Mouse (Mus musculus): ENCODE measurements at regions not wholly inside any gene's neighbourhood (a gene's known extent, or its start where the extent isn't known, plus 50 kb on each side); places are given as distances from the start of the nearest gene placed in this dataset.

- 92% methylated on average over 2 of the region's 2 CpGs for WGBS
Observed at GRCm38 (mm10) chr10:87329471-87329870, 164.0 kb downstream of the Ascl1 start.

GRCm38 (mm10) chr10:87325769-87326168 is 167.7 kb downstream of the Ascl1 start:
- Histone ChIP-seq H3K4me3 (no peak overlapping the region), H3K36me3 (ENCODE audit: poor library complexity, severe bottlenecking) (no peaks in the 10 kb centered on the region), H3K27me3 (no peaks in the 10 kb centered on the region), H3K9me3 (replicated peaks) (no peaks in the 10 kb centered on the region), H3K27ac (peak overlapping the region; percentile 45), H3K4me2 (peak overlapping the region; percentile 42), H3K9ac (peak overlapping the region; percentile 6; the same call in 1 of the 2 replicates), H3K4me1 (peaks cover 19% of the 10 kb centered on the region)
- 9% methylated on average over 6 of the region's 6 CpGs for WGBS
- peak; percentile 43; the same call in 1 of the 2 replicates for ATAC-seq

More at GRCm38 (mm10) chr10:87329471-87329870, 164.0 kb downstream of the Ascl1 start:
- Histone ChIP-seq H3K9ac (no peak overlapping the region), H3K9me3 (replicated peaks) (no peaks in the 10 kb centered on the region), H3K27me3 (no peaks in the 10 kb centered on the region), H3K27ac (no peak overlapping the region), H3K4me3 (no peak overlapping the region), H3K36me3 (ENCODE audit: poor library complexity, severe bottlenecking) (no peaks in the 10 kb centered on the region), H3K4me1 (peaks cover 34% of the 10 kb centered on the region), H3K4me2 (no peak overlapping the region)
- no peak for ATAC-seq

GRCm38 (mm10) chr10:87325143-87325542 is 168.3 kb downstream of the Ascl1 start:
- peak; percentile 55; the same call in 1 of the 2 replicates for ATAC-seq
- WGBS: 11% methylated on average over 9 of the region's 9 CpGs
- no peaks in the 10 kb centered on the region for H3K36me3 ChIP-seq (ENCODE audit: poor library complexity, severe bottlenecking)

GRCm38 (mm10) chr10:87309601-87310062 is 183.8 kb downstream of the Ascl1 start:
- 6% methylated on average over 10 of the region's 10 CpGs for WGBS
- peak; percentile 67 for ATAC-seq
- H3K9me3 ChIP-seq (replicated peaks): peaks cover 15% of the 10 kb centered on the region
- H3K4me1 ChIP-seq: peaks cover 13% of the 10 kb centered on the region
- H3K4me3 ChIP-seq: no peak overlapping the region
- H3K27me3 ChIP-seq: no peaks in the 10 kb centered on the region
- no peaks in the 10 kb centered on the region for H3K36me3 ChIP-seq (ENCODE audit: poor library complexity, severe bottlenecking)
- H3K4me2 ChIP-seq: peak overlapping the region; percentile 37
- H3K27ac ChIP-seq: no peak overlapping the region
- 0 out of 2 replicates have a peak overlapping the region, but pooled peaks have one; percentile 1 for H3K9ac ChIP-seq

More at GRCm38 (mm10) chr10:87325143-87325542, 168.3 kb downstream of the Ascl1 start:
- Histone ChIP-seq H3K9ac (0 out of 2 replicates have a peak overlapping the region, but pooled peaks have one; percentile 16), H3K4me1 (peaks cover 19% of the 10 kb centered on the region), H3K27ac (peak overlapping the region; percentile 45), H3K4me3 (no peak overlapping the region), H3K4me2 (peak overlapping the region; percentile 42), H3K27me3 (no peaks in the 10 kb centered on the region), H3K9me3 (replicated peaks) (no peaks in the 10 kb centered on the region)

GRCm38 (mm10) chr10:87308815-87309396 is 184.6 kb downstream of the Ascl1 start:
- Histone ChIP-seq H3K36me3 (ENCODE audit: poor library complexity, severe bottlenecking) (no peaks in the 10 kb centered on the region), H3K4me2 (peak overlapping the region; percentile 37), H3K9ac (no peak overlapping the region), H3K27ac (no peak overlapping the region), H3K4me3 (no peak overlapping the region), H3K9me3 (replicated peaks) (peaks cover 12% of the 10 kb centered on the region), H3K4me1 (peaks cover 13% of the 10 kb centered on the region), H3K27me3 (no peaks in the 10 kb centered on the region)
- no peak for ATAC-seq
- WGBS: 18% methylated on average over 10 of the region's 10 CpGs

- no peak for ATAC-seq
- H3K4me1 ChIP-seq: peaks cover 6% of the 10 kb centered on the region; the same call in 1 of the 2 replicates
- H3K4me2 ChIP-seq: no peak overlapping the region
- H3K27me3 ChIP-seq: no peaks in the 10 kb centered on the region
- H3K9me3 ChIP-seq (replicated peaks): no peaks in the 10 kb centered on the region
- no peak overlapping the region for H3K9ac ChIP-seq
- no peak overlapping the region for H3K4me3 ChIP-seq
- 64% methylated on average over 5 of the region's 5 CpGs for WGBS
- no peak overlapping the region for H3K27ac ChIP-seq
- H3K36me3 ChIP-seq (ENCODE audit: poor library complexity, severe bottlenecking): no peaks in the 10 kb centered on the region
Observed at GRCm38 (mm10) chr10:87297166-87297565, 196.3 kb downstream of the Ascl1 start.

- H3K9ac ChIP-seq: no peak overlapping the region
- H3K36me3 ChIP-seq (ENCODE audit: poor library complexity, severe bottlenecking): no peaks in the 10 kb centered on the region
- no peak overlapping the region for H3K4me2 ChIP-seq
- no peak overlapping the region for H3K4me3 ChIP-seq
- no peak overlapping the region for H3K27ac ChIP-seq
- H3K9me3 ChIP-seq (replicated peaks): no peaks in the 10 kb centered on the region
- WGBS: 9% methylated on average over 2 of the region's 2 CpGs
- peaks cover 6% of the 10 kb centered on the region; the same call in 1 of the 2 replicates for H3K4me1 ChIP-seq
- H3K27me3 ChIP-seq: no peaks in the 10 kb centered on the region
- ATAC-seq: 0 out of 2 replicates have a peak, but pooled peaks have one; percentile 38
Observed at GRCm38 (mm10) chr10:87293317-87293716, 200.1 kb downstream of the Ascl1 start.

- WGBS: 92% methylated on average over 1 of the region's 1 CpGs
- Histone ChIP-seq H3K4me3 (no peak overlapping the region), H3K27ac (no peak overlapping the region), H3K27me3 (no peaks in the 10 kb centered on the region), H3K36me3 (ENCODE audit: poor library complexity, severe bottlenecking) (no peaks in the 10 kb centered on the region), H3K9me3 (replicated peaks) (no peaks in the 10 kb centered on the region), H3K4me2 (no peak overlapping the region), H3K4me1 (no peaks in the 10 kb centered on the region), H3K9ac (no peak overlapping the region)
- no peak for ATAC-seq
Observed at GRCm38 (mm10) chr10:87286831-87287230, 206.6 kb downstream of the Ascl1 start.

GRCm38 (mm10) chr10:87284296-87284695 is 209.2 kb downstream of the Ascl1 start:
- peak; percentile 43; the same call in 1 of the 2 replicates for ATAC-seq
- Histone ChIP-seq H3K27ac (no peak overlapping the region), H3K4me3 (no peak overlapping the region), H3K4me2 (no peak overlapping the region), H3K9ac (no peak overlapping the region), H3K36me3 (ENCODE audit: poor library complexity, severe bottlenecking) (no peaks in the 10 kb centered on the region), H3K9me3 (replicated peaks) (no peaks in the 10 kb centered on the region), H3K27me3 (no peaks in the 10 kb centered on the region), H3K4me1 (no peaks in the 10 kb centered on the region)
- 74% methylated on average over 2 of the region's 2 CpGs for WGBS
